Mouse (Mus musculus) spleen, adult 2 months (tissue): ENCODE measurements around the gene Mmgt2.

ENCODE experiments used
- CTCF ChIP-seq: fragments of 200-500 bp; IDR thresholded peaks from 2 replicates; pipeline ENCODE4 v1.5.1; 2011; ENCODE audit warnings: mild to moderate bottlenecking, inconsistent platforms; ENCODE audit not compliant: insufficient read depth, insufficient read length, insufficient replicate concordance; ENCODE audit errors: extremely low read depth
- POLR2A ChIP-seq: fragments of 200-500 bp; IDR thresholded peaks from 2 replicates; pipeline ENCODE4 v1.6.1; 2011; ENCODE audit warnings: low read depth, low read length, inconsistent platforms

DNA sequence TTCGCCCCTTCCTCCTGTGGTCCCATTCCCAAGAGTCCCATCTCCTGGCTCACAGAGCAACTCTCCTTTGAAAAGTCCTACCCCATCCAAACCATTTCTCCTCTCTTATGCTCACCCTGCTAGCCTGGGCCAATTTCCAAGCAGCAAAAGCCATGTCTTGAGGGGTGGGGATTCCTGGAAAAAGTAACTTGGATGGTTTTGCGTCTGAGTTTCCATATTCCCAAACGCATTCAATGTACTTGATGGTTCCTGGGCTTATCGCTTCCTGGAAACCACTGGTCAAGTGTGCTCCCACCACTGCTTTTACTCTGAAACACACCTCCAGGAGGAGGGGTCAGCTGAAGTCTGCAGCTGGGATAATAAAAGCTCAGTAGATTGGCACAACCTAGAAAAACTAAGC lies 10.1 kb upstream of the Mmgt2 start:
- TF ChIP-seq POLR2A (no peak), CTCF (no peak)
